Mouse (Mus musculus): Measurements from ENCODE around the gene Wwox.

GRCm38 (mm10) chr8:114956377-114957168 is 517.1 kb downstream of the Wwox start:
- TF ChIP-seq CTCF (IDR thresholded peaks at IDR 0.05; ENCODE audit: control insufficient read depth, insufficient read depth, low read length): no peak
- TF ChIP-seq POLR2A (IDR thresholded peaks at IDR 0.05; ENCODE audit: borderline replicate concordance, control insufficient read depth, low read depth, low read length): no peak
